Mouse (Mus musculus) hematopoietic multipotent progenitor cell, adult 10-12 weeks (in vitro differentiated cells): ENCODE results near the gene Gm21497. TPM values are rescaled to one million over a fixed set of nuclear protein-coding genes. Genes with fewer than 3 reads are reported as not detected.

Source experiments
- polyA plus RNA-seq: library from polyadenylated mRNA; stranded (reverse); fragments of >175 nt; gene quantifications from 2 replicates; pipeline ENCODE4 v1.2.3, GENCODE M21; 2012; ENCODE audit warnings: low replicate concordance

The Gm21497 gene
- polyA plus RNA-seq: not detected in 2 replicates

DNA sequence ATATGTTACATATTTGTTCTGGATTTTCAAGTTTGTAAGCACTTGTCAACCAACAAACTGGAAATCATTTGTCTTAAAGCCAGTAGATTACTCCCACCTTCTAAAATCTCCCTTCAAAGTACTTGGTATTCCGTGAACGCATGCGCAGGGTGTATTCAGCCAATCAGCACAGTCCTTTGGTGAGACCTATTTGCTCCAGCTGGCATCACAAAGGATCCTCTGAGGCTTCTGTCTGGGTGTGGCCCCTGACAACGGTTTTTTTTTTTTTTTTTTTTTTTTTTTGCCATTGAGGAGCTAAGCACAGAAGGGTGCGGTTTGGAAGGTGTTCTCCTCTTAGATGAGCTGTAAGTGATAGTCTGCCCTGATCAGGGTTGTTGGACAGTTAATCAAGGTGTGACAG is at the start of gene Gm21497:
TSS of gene Gm21497 (plus strand) at position 301 of the 400 bp plus-strand sequence.

